Mouse (Mus musculus): ENCODE measurements around the gene Gm5901. TPM values are rescaled to one million over a fixed set of nuclear protein-coding genes. Genes with fewer than 3 reads are reported as not detected.
"Not testable (repeated sequence)": the region's sequence is repeated elsewhere in the genome, so short reads cannot be mapped to it uniquely, and the experiment has no call there.

Gene Gm5901
- polyA plus RNA-seq, 1 experiment from 2014 or later: not detected

DNA sequence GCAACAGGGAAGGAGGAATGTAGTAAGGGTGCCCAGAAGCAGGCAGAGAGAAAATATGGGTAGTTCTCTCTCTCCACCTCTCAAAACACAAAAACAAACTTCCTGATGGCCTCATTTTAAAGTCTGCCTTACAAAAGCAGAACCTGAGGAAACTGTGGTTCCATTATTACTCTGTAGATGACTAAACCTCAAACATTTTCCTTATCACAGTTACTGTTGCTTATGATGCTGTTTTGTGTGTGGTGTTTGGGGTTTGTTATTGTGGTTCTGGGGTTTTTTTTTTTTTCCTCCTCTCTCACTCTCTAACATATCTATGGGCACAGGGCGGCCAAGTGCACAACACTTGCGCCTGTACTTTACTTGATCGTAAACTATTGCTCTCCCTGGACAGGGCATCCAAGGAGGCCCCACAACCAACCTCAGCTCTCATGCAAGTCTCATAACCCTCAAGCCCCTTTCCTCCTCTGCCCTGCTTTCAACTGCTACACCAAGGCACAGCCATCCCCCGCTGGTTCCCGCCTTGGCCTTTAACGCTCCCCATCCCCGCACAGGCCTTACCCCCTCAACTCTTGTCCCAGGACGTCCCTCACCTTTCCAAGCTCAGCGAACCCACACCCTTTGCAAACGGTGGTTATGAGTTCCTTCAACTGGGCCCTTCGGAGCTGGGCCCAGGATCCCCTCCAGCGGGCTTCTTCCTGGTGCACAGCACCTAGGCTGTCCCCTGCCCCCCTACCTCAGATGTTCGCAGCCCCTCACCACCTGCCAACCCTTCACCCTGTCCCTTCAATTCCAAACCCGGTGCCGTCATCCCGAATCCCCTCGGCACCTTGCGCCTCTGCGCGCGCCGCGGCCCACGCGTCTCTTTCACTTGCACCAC lies 24.5 kb downstream of the Gm5901 start:
- Histone ChIP-seq H3K4me1 (ENCODE audit: insufficient read depth, low read length) (peaks cover 14% of the 10 kb centered on the region), H3K27ac (ENCODE audit: low read length) (peak overlapping the region; percentile 63; the same call in 1 of the 2 replicates), H3K9me3 (ENCODE audit: low read length) (no peaks in the 10 kb centered on the region), H3K4me2 (replicated peaks; ENCODE audit: low read depth, low read length) (peak overlapping the region; percentile 65), H3K9ac (replicated peaks; ENCODE audit: low read length) (peak overlapping the region; percentile 92), H3K27me3 (ENCODE audit: insufficient read depth, low read length) (no peaks in the 10 kb centered on the region), H3K36me3 (ENCODE audit: insufficient read depth, low read length) (no peaks in the 10 kb centered on the region), H3K4me3 (ENCODE audit: low read length) (peak overlapping the region; percentile 94)
- under 1% methylated on average over 25 of the region's 25 CpGs for WGBS
- no peak; the same call in 1 of the 2 replicates for ATAC-seq (ENCODE audit: low FRiP score, low TSS enrichment)

- Histone ChIP-seq H3K36me3 (ENCODE audit: insufficient read depth, low read length) (no peaks in the 10 kb centered on the region), H3K27ac (ENCODE audit: low read length) (peak within 1 kb of the TSS; percentile 87), H3K4me2 (replicated peaks; ENCODE audit: low read depth, low read length) (peak within 1 kb of the TSS; percentile 65), H3K4me3 (ENCODE audit: low read length) (peak within 1 kb of the TSS; percentile 94), H3K9ac (replicated peaks; ENCODE audit: low read length) (peak within 1 kb of the TSS; percentile 92), H3K4me1 (ENCODE audit: insufficient read depth, low read length) (peaks cover 14% of the 10 kb centered on the region), H3K27me3 (ENCODE audit: insufficient read depth, low read length) (no peaks in the 10 kb centered on the region), H3K9me3 (ENCODE audit: low read length) (no peaks in the 10 kb centered on the region)
- under 1% methylated on average over 55 of the region's 55 CpGs for WGBS
- ATAC-seq (ENCODE audit: low FRiP score, low TSS enrichment): peak; percentile 99
These were observed 25.2 kb downstream of the Gm5901 start, which contains the start of gene Fam160a2 for GRCm38 (mm10) chr7:105399935-105400624. Gene Fam160a2 (minus strand): TSS chr7:105400054.

- Histone ChIP-seq H3K4me3 (ENCODE audit: low read length) (no peak within 1 kb of the TSS), H3K4me1 (ENCODE audit: insufficient read depth, low read length) (peaks cover 3% of the 10 kb centered on the region; the same call in 1 of the 2 replicates), H3K27me3 (ENCODE audit: insufficient read depth, low read length) (no peaks in the 10 kb centered on the region), H3K9ac (replicated peaks; ENCODE audit: low read length) (no peak within 1 kb of the TSS), H3K27ac (ENCODE audit: low read length) (no peak within 1 kb of the TSS), H3K4me2 (replicated peaks; ENCODE audit: low read depth, low read length) (no peak within 1 kb of the TSS), H3K9me3 (ENCODE audit: low read length) (no peaks in the 10 kb centered on the region), H3K36me3 (ENCODE audit: insufficient read depth, low read length) (no peaks in the 10 kb centered on the region)
- WGBS: 73% methylated on average over 5 of the region's 5 CpGs
- no peak for ATAC-seq (ENCODE audit: low FRiP score, low TSS enrichment)
These were observed 29.4 kb downstream of the Gm5901 start, which contains the start of gene Cnga4 for GRCm38 (mm10) chr7:105404268-105404667. Gene Cnga4 (plus strand): TSS chr7:105404568.

DNA sequence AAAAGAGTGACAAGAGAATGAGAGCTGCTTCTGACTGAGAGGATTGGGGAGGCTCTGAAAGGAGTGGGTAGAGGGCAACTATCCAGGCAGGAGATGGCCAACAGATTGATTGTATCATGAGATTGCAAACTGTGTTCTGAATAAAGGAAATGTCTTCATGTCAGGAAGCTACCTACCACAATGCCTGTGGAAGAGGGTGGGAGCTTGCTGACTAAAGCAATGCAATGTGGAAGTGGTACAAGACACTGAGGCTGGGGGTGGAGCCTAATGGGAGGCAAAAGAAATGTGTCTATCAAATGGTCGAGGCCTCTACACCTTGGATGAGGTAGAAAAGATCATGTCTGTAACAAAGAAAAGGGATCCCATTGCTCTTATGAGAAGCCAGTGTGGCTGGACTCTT lies 31.5 kb downstream of the Gm5901 start:
- no peaks in the 10 kb centered on the region for H3K27me3 ChIP-seq (ENCODE audit: insufficient read depth, low read length)
- H3K4me3 ChIP-seq (ENCODE audit: low read length): no peak overlapping the region
- H3K9me3 ChIP-seq (ENCODE audit: low read length): no peaks in the 10 kb centered on the region
- H3K4me1 ChIP-seq (ENCODE audit: insufficient read depth, low read length): no peaks in the 10 kb centered on the region
- no peak overlapping the region for H3K27ac ChIP-seq (ENCODE audit: low read length)
- H3K36me3 ChIP-seq (ENCODE audit: insufficient read depth, low read length): no peaks in the 10 kb centered on the region
- WGBS: 83% methylated on average over 1 of the region's 1 CpGs
- H3K9ac ChIP-seq (replicated peaks; ENCODE audit: low read length): no peak overlapping the region
- no peak for ATAC-seq (ENCODE audit: low FRiP score, low TSS enrichment)
- H3K4me2 ChIP-seq (replicated peaks; ENCODE audit: low read depth, low read length): no peak overlapping the region

DNA sequence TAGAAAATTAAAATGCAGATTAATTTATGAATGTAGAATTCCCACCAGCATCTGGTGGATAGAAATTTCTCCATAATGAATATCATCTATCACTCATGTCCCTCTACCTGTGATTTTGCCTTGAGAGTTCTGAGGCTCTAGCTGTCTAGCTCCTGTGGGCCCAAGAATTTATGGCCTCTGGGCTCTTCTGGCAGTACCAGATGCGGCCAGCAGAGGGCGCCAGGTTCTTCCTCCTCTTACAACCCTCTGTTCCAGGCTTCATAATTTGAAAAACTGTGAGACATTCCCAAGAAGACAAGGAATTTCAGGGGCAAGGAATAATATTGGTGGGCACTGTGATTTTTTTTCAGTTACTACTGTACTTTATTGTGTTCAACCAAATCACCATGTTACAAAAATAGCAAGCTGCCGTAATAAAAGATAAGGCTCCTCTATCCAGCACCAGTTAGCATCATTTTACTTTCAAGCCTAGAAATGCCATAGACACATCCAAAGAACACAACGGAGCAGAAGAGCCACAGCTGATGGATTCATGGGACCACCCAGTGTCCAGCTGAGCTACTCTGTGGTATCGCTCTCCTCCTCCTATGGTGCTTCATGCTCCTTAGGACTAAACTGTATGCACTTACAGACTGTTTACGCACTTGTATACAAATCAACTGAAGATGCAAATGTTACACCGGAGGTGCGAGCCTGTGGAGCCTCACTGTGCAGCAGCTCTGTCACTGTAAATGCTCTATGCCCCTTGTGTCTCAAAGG lies 37.2 kb downstream of the Gm5901 start:
- H3K4me1 ChIP-seq (ENCODE audit: insufficient read depth, low read length); H3K36me3 ChIP-seq (ENCODE audit: insufficient read depth, low read length); ATAC-seq (ENCODE audit: low FRiP score, low TSS enrichment); H3K9me3 ChIP-seq (ENCODE audit: low read length); H3K4me2 ChIP-seq (replicated peaks; ENCODE audit: low read depth, low read length); H3K9ac ChIP-seq (replicated peaks; ENCODE audit: low read length); H3K4me3 ChIP-seq (ENCODE audit: low read length); H3K27me3 ChIP-seq (ENCODE audit: insufficient read depth, low read length); H3K27ac ChIP-seq (ENCODE audit: low read length): not testable (repeated sequence)
- 60% methylated on average over 8 of the region's 8 CpGs for WGBS

- no peaks in the 10 kb centered on the region for H3K4me1 ChIP-seq (ENCODE audit: insufficient read depth, low read length)
- H3K27ac ChIP-seq (ENCODE audit: low read length): no peak overlapping the region
- no peaks in the 10 kb centered on the region for H3K27me3 ChIP-seq (ENCODE audit: insufficient read depth, low read length)
- ATAC-seq (ENCODE audit: low FRiP score, low TSS enrichment): no peak
- H3K36me3 ChIP-seq (ENCODE audit: insufficient read depth, low read length): no peaks in the 10 kb centered on the region
- H3K4me2 ChIP-seq (replicated peaks; ENCODE audit: low read depth, low read length): no peak overlapping the region
- WGBS: 59% methylated on average over 6 of the region's 6 CpGs
- no peaks in the 10 kb centered on the region for H3K9me3 ChIP-seq (ENCODE audit: low read length)
- no peak overlapping the region for H3K4me3 ChIP-seq (ENCODE audit: low read length)
- H3K9ac ChIP-seq (replicated peaks; ENCODE audit: low read length): no peak overlapping the region
These were observed 39.5 kb downstream of the Gm5901 start for GRCm38 (mm10) chr7:105414385-105414784.

- ATAC-seq (ENCODE audit: low FRiP score, low TSS enrichment): no peak
- no peak overlapping the region for H3K9ac ChIP-seq (replicated peaks; ENCODE audit: low read length)
- no peaks in the 10 kb centered on the region for H3K27me3 ChIP-seq (ENCODE audit: insufficient read depth, low read length)
- H3K27ac ChIP-seq (ENCODE audit: low read length): no peak overlapping the region
- WGBS: 90% methylated on average over 7 of the region's 7 CpGs
- no peak overlapping the region for H3K4me3 ChIP-seq (ENCODE audit: low read length)
- no peaks in the 10 kb centered on the region for H3K4me1 ChIP-seq (ENCODE audit: insufficient read depth, low read length)
- H3K36me3 ChIP-seq (ENCODE audit: insufficient read depth, low read length): no peaks in the 10 kb centered on the region
- no peaks in the 10 kb centered on the region for H3K9me3 ChIP-seq (ENCODE audit: low read length)
- no peak overlapping the region for H3K4me2 ChIP-seq (replicated peaks; ENCODE audit: low read depth, low read length)
These were observed 41.7 kb downstream of the Gm5901 start for GRCm38 (mm10) chr7:105416529-105416928.

DNA sequence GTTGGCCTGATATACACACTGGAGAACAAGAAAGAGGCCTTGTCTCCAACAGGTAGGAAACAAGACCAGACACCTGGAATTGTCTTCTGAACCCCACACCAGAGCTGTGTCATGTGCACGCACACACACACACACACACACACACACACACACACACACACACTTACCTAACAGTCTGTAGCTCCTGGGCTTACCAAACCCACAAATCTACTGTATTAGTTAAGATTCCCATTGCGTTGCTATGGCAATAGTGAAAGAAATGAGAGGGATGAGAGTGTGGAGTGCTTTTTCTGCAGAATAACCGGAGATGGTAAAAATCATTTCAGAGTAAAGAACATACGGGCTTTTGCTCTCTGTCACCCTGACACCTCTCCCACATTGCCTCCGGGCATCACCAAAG lies 43.3 kb downstream of the Gm5901 start:
- H3K4me3 ChIP-seq (ENCODE audit: low read length): no peak overlapping the region
- H3K4me2 ChIP-seq (replicated peaks; ENCODE audit: low read depth, low read length): no peak overlapping the region
- H3K9ac ChIP-seq (replicated peaks; ENCODE audit: low read length): no peak overlapping the region
- no peaks in the 10 kb centered on the region for H3K36me3 ChIP-seq (ENCODE audit: insufficient read depth, low read length)
- no peaks in the 10 kb centered on the region for H3K27me3 ChIP-seq (ENCODE audit: insufficient read depth, low read length)
- H3K4me1 ChIP-seq (ENCODE audit: insufficient read depth, low read length): no peaks in the 10 kb centered on the region
- 95% methylated on average over 5 of the region's 5 CpGs for WGBS
- ATAC-seq (ENCODE audit: low FRiP score, low TSS enrichment): no peak
- no peaks in the 10 kb centered on the region for H3K9me3 ChIP-seq (ENCODE audit: low read length)
- no peak overlapping the region for H3K27ac ChIP-seq (ENCODE audit: low read length)

GRCm38 (mm10) chr7:105420903-105421302 lies 46.1 kb downstream of the Gm5901 start:
- no peak overlapping the region for H3K27ac ChIP-seq (ENCODE audit: low read length)
- ATAC-seq (ENCODE audit: low FRiP score, low TSS enrichment): no peak
- peaks cover 15% of the 10 kb centered on the region for H3K27me3 ChIP-seq (ENCODE audit: insufficient read depth, low read length)
- 0 out of 2 replicates have a peak, but pooled peaks cover 4% of the 10 kb centered on the region for H3K4me1 ChIP-seq (ENCODE audit: insufficient read depth, low read length)
- H3K9me3 ChIP-seq (ENCODE audit: low read length): no peaks in the 10 kb centered on the region
- no peak overlapping the region for H3K4me3 ChIP-seq (ENCODE audit: low read length)
- no peak overlapping the region for H3K4me2 ChIP-seq (replicated peaks; ENCODE audit: low read depth, low read length)
- no peaks in the 10 kb centered on the region for H3K36me3 ChIP-seq (ENCODE audit: insufficient read depth, low read length)
- H3K9ac ChIP-seq (replicated peaks; ENCODE audit: low read length): no peak overlapping the region
- 29% methylated on average over 2 of the region's 2 CpGs for WGBS
